Mouse (Mus musculus): ENCODE measurements around the gene Usb1. TPM values are rescaled to one million over a fixed set of nuclear protein-coding genes. Genes with fewer than 3 reads are reported as not detected.

The Usb1 gene
- polyA plus RNA-seq, 1 experiment from 2014 or later, result 43.7 TPM

Other genes starting within 250 kb of the Usb1 start
- 8.2 and 8.3 TPM in 2 replicates for gene Kifc3, start 129.5 kb upstream of the Usb1 start, polyA plus RNA-seq (2015; fragmentation: Nextera tagmentation; extraction: Ambion mirVana)
- gene Cngb1, start 25.7 kb upstream of the Usb1 start, polyA plus RNA-seq (2015; fragmentation: Nextera tagmentation; extraction: Ambion mirVana), result 0.43 and 0.57 TPM in 2 replicates
- gene Tepp, start 21.7 kb upstream of the Usb1 start, polyA plus RNA-seq (2015; fragmentation: Nextera tagmentation; extraction: Ambion mirVana), result 0.39 and 1.1 TPM in 2 replicates
- 15.3 and 16.0 TPM in 2 replicates for gene Zfp319, start 334 bp upstream of the Usb1 start, polyA plus RNA-seq (2015; fragmentation: Nextera tagmentation; extraction: Ambion mirVana)
- 10.9 and 11.2 TPM in 2 replicates for gene Mmp15, start 20.0 kb downstream of the Usb1 start, polyA plus RNA-seq (2015; fragmentation: Nextera tagmentation; extraction: Ambion mirVana)
- 144 and 148 TPM in 2 replicates for gene Cfap20, start 102.6 kb downstream of the Usb1 start, polyA plus RNA-seq (2015; fragmentation: Nextera tagmentation; extraction: Ambion mirVana)
- gene Csnk2a2, start 157.8 kb downstream of the Usb1 start, polyA plus RNA-seq (2015; fragmentation: Nextera tagmentation; extraction: Ambion mirVana), result 11.7 and 12.7 TPM in 2 replicates
- 1.2 and 1.6 TPM in 2 replicates for gene Ccdc113, start 201.8 kb downstream of the Usb1 start, polyA plus RNA-seq (2015; fragmentation: Nextera tagmentation; extraction: Ambion mirVana)
- not detected in 2 replicates for gene Prss54, start 244.1 kb downstream of the Usb1 start, polyA plus RNA-seq (2015; fragmentation: Nextera tagmentation; extraction: Ambion mirVana)

Data from forebrain, embryonic 13.5 days (tissue).